Mouse (Mus musculus) adrenal gland, adult 8-10 months (tissue): ENCODE measurements at regions not wholly inside any gene's neighbourhood (a gene's known extent, or its start where the extent isn't known, plus 50 kb on each side); places are given as distances from the start of the nearest gene placed in this dataset.
A peak's percentile ranks its signal among the peaks of the same experiment; 100 is the strongest.

Experiments used
- DNase-seq: peaks from one replicate; pipeline ENCODE4 v3.0.0; 2022

DNA sequence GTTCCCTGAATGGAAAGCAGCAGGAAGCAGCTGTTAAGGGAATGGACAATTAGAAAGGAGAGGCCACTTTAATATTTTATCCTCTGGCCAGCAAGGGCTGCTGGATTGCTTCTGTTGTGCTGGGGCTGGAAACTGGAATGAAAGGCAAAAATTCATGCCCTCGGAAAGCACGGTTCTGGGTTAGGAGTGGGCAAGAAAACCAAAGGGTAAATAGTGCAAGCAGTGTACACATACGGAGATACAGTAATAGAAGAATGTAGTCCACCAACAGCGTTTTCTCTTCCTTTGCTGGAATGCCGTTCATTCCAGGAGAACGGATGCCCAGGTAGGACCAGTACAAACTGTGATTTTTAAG, 50.8 kb upstream of the Zfr start:
- DNase-seq = no peak

DNA sequence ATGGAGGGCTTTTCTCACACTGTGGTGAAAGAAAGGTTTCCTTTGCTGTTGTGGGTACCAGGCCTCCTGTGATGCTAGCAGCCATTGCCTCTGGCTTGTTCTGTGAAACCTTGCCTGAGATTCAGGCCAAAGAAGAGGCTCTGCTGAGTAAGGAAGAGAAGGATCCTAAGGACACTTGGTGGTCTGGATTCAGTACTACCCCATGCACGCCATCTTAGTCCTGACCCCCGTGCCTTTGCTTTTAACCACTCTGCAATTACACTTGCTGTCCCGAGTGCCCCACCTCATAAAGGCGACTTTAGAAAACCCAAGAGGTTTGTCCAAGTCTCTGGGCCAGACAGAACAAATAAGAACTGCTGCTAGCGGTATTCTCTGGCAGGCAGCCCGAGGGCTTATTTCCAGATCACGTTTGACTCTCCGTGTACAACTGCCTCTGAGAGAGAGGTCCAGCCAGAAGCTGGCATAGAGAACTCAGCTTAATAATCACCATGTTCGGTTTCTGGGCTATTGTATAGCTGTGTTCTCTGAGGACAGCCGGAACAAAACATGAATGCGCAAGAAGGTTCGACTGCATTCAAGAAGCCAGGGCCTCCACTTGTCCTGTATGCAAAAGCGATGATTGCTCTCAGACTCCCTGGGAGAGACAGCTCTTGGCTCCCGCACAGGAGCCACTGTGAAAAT, 51.3 kb upstream of the Zfr start:
- DNase-seq = no peak

- DNase-seq = no peak
Measured at GRCm38 (mm10) chr15:12054870-12055269, 58.1 kb upstream of the Sub1 start.

DNA sequence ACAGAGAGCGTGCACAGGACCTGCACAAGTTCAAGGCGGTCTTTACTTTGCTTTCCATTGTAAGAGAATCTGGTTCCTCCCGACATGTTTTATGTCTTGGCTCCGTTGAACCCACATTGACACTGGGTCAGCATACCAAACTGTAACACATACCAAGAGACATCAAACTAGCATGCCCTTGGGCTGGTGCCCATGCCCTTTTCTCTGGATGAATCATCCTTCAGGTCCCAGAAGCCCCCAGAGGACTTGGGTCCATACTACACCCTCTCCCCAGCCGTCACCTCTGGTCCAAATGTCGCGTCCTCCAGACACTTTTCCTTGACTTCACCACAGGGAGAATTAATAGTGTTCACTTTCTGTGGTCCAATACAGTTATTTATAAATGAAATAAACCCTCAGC, 56.8 kb upstream of the Sub1 start:
- peak; percentile 12 for DNase-seq

DNA sequence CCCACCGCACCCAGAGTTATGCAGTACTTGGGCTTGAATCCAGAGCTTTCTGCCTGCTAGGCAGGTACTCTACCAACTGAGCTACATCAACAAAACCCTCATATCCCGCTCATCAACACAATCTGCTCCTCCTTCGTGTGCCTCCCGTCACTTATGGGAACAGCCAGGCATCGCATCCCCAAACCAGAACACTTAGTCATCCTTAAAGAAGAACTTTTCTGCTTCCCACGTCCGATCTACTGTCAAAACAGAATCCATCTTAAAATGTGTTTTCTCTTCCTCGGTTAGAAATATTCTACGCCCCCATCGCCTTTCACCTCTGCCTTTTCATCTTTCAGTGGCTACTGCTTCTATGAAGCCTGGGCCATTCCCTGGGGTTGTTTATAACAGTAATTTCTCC, 52.2 kb upstream of the Sub1 start:
- DNase-seq = no peak

GRCm38 (mm10) chr15:12048214-12048507, 51.4 kb upstream of the Sub1 start:
- no peak for DNase-seq

- no peak for DNase-seq
Measured at GRCm38 (mm10) chr15:12047349-12048213, 50.8 kb upstream of the Sub1 start.
